Mouse (Mus musculus) spleen, adult 18-20 months (tissue): ENCODE measurements around the gene Ccl27a.
A peak's percentile ranks its signal among the peaks of the same experiment; 100 is the strongest.
"Not testable (repeated sequence)": the region's sequence is repeated elsewhere in the genome, so short reads cannot be mapped to it uniquely, and the experiment has no call there.

Experiments
- DNase-seq, 2 experiments: peaks; one replicate each; pipeline ENCODE4 v3.0.0; 2022; ENCODE audit warnings: mixed read lengths in 2 of 2

The Ccl27a gene

DNA sequence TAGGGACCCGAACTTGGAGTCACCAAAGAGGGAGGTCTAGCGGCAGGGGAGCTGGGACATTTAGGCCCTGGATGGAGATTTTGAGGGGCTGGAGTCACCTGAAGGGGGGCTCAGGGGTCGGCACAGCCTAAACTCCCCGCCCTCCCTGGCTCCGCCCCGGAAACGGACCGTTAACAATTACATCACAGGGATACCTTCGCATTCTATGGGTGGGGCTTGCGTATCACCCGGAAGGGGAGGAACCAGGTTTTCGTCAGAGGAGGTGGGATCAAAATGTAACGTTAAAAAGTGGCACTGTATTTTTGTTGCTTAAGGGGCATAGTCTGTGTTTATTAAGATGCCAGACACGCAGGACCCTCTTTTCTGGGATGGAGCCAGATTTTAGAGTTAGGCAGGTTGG, at the start of gene Ccl27a:
Gene Ccl27a (minus strand): TSS at position 246 of the 400 bp plus-strand sequence.
- DNase-seq: peak; percentile 74 to 82

DNA sequence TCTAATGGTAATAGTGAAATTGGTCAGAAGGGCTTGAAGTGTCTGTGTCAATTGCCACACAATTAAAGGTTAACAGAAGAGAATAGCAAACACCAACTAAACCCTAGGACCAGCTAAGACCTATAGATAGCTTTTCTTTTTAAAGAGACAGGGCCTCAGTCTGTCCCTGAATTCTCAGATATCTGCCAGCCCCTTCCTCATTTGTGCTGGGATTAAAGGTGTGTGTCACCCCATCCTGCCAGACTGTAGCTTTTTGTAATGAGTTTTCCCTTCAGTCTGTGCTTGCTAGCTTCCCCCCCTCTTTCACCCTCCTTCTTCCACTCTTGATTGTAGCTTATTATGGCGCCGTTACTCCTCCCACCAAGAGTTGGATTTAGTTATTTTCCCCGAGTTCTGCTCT, 9.2 kb upstream of the Ccl27a start:
- DNase-seq: not testable (repeated sequence)

DNA sequence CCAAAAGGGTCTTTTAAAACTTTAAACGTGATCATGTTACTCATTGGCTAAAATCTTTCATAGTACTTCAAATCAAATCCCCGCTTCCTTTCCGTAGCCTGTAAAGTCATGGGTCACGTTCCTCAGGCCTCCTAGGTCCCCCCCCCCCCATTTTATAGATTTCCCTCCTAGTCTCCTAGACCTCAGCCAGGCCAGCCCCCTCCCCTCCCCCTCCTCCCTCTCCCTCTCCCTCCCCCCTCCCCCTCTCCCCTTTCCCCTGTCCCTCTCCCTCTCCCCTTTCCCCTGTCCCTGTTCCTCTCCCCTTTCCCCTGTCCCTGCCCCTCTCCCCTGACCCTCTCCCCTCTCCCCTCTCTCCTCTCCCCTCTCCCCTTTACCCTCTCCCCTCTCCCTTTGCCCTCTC, 8.7 kb upstream of the Ccl27a start:
- not testable (repeated sequence) for DNase-seq

DNA sequence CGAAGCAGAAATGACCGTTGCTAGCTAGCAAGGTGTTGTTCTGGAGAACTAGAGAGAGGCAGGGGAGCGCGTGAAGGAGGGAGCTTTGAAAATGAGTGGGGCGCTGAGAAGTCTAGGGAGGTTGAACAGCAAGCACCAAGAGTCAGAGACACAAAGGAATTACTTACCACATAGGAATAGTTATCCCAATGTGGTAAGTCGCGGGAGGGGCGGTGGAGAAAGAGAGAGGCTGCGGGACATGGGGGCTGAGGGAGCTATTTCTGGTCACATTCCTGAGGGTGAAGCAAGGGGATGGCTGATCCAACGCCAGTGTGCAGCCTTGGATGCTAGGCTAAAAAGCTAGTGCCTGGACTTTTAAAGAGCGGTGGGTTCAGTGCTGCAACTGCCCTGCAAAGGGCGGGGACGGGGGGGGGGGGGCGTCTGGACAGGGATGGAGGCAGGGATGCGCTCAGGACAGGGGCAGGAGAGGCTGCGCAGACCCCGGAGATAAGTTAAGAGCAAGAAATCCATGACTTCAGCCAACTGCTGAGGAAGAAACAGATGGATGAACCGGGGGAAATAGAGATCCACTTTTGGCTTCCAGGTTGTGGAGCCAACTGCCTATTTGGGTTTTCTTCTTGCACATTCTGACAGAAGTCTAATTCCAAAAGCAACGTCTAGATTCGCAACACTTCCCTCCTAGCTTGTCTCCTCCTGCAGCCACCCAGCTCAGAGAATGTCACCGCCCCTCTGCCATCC, 7.9 kb upstream of the Ccl27a start:
- not testable (repeated sequence) for DNase-seq

DNA sequence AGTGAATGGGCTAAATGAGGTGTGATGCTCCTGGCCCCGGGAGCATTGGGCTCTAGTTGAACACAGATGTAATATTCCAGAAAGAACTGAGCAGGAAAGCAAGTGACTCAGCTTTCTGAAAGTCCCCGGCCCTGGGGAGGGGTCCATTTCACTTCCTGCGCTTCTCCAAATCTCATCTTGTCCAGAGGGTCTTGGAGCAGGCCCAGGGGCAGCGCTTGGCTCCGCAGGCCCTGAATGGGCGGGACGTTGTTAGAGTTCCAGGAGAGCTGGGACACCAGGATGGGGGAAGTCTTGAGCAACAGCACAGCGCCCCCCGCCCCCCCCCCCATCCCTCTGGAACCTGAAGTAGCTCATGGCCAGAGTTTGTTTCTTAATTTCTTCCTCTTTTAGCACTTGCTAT, 7.2 kb upstream of the Ccl27a start:
- not testable (repeated sequence) for DNase-seq

GRCm38 (mm10) chr4:41775840-41776239, 1.8 kb upstream of the Ccl27a start:
- DNase-seq: not testable (repeated sequence)

GRCm38 (mm10) chr4:41774506-41774905, 459 bp upstream of the Ccl27a start:
- DNase-seq: not testable (repeated sequence)

GRCm38 (mm10) chr4:41773502-41773901, 545 bp downstream of the Ccl27a start:
- peak; percentile 62 to 66 for DNase-seq

DNA sequence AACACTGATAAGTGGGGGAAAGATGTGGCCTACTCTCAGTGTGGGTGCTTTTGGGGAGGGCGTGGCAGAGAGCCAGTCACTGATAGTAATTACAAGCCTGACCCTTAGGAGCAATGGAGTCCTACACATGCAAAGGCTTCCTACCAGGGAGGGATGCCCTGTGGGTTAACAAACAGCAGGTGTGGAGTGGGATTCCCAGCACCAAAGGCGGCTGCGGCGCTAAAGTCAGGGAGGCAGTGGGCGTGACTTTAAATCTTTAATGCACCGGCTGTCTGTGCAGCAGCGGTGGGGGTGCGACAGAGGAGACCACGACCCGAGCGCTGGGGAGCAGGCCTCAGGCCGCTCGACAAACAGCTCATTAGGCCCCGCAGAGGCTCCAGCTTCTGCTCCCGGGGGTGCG, 1.1 kb downstream of the Ccl27a start:
- not testable (repeated sequence) for DNase-seq

DNA sequence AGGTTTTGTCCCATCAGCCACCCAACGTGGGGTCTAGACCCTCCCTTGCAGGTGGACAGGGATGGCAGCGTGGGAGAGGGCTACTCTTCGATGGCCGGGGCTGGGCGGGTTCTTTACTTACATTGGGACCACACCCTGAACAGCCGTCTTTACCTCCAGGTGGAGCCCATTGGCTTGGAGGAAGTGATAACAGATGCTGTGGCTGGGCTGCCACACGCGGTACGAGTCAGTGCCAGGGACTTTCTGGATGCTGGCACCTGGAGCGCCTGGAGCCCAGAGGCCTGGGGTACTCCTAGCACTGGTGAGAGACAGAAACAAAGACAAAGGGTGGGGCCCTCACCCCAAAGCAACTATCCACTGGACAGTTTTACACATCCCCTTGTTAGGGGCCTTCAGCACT, 6.7 kb downstream of the Ccl27a start:
- not testable (repeated sequence) for DNase-seq

GRCm38 (mm10) chr4:41763176-41763575, 10.9 kb downstream of the Ccl27a start:
- not testable (repeated sequence) for DNase-seq

- not testable (repeated sequence) for DNase-seq
Measured at GRCm38 (mm10) chr4:41762688-41763114, 11.3 kb downstream of the Ccl27a start.

GRCm38 (mm10) chr4:41762099-41762687, 11.9 kb downstream of the Ccl27a start:
- DNase-seq: no peak

- DNase-seq: no peak
Measured at GRCm38 (mm10) chr4:41761680-41762079, 12.4 kb downstream of the Ccl27a start.

- no peak for DNase-seq
Measured at GRCm38 (mm10) chr4:41760911-41761310, 13.1 kb downstream of the Ccl27a start.

GRCm38 (mm10) chr4:41760288-41760721, 13.7 kb downstream of the Ccl27a start:
- DNase-seq: peak; percentile 39 to 41

DNA sequence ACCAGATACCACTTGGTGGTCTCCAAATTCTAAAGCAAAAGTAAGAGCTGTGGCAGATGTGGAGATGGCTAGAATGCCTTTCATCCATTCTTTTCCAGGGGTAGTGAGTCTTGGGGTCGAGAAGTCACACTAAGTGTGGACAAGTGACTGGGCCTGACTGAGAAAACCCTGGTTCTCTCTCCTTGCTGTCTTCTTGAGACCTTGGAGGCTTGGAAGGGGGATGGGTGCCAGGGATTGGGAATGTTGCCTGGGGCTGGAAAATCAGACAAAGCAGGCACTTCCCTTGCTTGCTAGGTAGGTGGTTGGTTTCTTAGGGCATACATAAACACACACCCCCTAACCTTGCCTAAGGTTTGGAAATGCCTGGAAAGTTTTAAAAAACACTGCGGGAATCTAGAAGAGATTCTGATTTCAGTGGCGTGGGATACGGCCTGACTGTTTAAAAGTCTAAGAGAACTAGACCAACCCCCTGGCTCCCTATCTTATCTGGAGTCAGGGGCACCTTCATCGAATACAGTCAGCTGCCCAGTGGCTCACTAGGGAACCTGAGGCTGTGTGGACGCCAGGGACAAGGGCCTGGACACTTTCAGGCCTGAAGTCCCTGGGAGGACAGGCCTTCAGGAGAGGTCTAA, 14.3 kb downstream of the Ccl27a start:
- no peak for DNase-seq

DNA sequence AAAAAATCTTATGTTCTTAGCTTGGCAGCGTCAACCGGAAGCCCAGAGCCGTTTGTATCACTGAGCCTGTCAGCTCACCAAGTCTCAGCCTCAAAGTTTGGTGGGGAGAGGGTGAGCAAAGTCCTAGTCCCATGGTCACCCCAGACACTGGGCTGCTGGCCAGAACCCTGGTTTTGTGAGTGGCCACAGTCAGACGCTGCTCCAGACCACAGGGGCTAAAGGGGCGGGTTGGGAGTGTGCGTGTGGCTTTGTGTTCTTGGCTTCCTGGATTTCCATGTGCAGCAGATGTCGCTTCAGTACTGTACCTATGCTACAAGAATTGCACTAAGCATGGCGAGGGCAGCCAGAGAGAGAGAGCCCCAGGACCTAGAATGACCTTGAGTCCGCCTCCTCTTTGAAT, 14.8 kb downstream of the Ccl27a start:
- DNase-seq: no peak

DNA sequence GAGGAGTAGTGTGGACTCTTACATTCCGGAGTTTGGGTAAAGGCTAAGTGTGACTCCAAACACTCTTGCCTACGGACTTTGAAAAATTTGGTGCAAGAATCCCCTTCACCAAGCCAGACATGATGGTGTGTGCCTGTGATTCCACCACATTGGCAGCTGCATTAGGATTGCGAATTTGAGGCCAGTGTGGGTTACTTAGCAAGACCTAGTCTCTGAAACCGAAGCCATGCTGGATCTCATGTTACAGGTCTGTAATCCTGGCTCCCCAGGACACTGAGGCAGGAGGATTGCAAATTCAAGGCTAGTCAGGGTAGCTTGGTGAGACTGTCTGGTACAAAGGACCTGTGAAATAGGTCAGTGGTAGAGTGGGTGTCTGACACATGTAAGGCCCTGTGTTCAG, 15.3 kb downstream of the Ccl27a start:
- no peak for DNase-seq

DNA sequence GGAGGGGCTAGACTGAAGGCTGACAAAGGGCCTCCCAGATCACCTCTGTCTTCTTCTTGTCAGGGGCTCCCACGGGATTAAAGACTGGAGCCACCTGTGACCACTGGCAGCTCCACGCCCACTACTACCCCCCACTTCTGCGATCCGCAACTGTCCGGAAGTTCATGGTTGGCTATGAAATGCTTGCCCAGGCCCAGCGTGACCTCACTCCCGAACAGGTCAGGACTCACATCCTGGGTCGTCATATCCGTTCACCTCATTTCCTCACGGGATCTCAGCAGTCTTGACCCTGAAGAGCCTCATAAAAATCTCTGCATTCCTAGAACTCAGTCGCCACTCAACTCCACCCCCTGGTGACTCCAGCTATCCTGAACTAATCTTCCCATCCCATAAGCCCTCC, 16.0 kb downstream of the Ccl27a start:
- DNase-seq: no peak

- no peak for DNase-seq
Measured at GRCm38 (mm10) chr4:41757321-41757720, 16.7 kb downstream of the Ccl27a start.

DNA sequence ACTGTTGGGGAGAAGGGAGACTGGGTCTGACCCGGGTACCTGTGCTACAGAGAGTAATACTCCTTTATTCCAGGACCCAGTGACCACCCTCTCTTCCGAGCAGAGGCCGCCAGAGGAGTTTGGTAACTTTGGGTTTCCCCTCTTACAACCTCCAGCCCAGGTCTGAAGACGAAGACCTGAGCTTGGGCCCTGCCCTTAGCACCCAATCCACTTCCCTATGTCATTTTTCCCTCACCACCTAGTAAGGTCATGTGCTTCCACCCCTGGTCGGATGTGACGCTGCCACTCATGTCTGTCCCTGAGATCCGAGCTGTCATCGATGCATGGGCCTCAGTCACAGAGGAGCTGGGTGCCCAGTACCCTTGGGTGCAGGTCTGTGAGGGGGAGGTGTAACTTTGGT, 17.6 kb downstream of the Ccl27a start:
- DNase-seq: peak in 1 of 2 experiments; percentile 25

- peak; percentile 88 to 93 for DNase-seq
Measured at GRCm38 (mm10) chr4:41755338-41756305, 18.4 kb downstream of the Ccl27a start, which contains the start of gene Sigmar1. Gene Sigmar1, minus strand, starts transcription at chr4:41756157.
